Mouse (Mus musculus) thymus, adult 18-20 months (tissue): Measurements from ENCODE around the gene Kif26b.

ENCODE experiments used
- DNase-seq, 2 experiments: peaks; one replicate each; pipeline ENCODE4 v3.0.0; 2022; ENCODE audit warnings: mixed read lengths in 2 of 2

The Kif26b gene

DNA sequence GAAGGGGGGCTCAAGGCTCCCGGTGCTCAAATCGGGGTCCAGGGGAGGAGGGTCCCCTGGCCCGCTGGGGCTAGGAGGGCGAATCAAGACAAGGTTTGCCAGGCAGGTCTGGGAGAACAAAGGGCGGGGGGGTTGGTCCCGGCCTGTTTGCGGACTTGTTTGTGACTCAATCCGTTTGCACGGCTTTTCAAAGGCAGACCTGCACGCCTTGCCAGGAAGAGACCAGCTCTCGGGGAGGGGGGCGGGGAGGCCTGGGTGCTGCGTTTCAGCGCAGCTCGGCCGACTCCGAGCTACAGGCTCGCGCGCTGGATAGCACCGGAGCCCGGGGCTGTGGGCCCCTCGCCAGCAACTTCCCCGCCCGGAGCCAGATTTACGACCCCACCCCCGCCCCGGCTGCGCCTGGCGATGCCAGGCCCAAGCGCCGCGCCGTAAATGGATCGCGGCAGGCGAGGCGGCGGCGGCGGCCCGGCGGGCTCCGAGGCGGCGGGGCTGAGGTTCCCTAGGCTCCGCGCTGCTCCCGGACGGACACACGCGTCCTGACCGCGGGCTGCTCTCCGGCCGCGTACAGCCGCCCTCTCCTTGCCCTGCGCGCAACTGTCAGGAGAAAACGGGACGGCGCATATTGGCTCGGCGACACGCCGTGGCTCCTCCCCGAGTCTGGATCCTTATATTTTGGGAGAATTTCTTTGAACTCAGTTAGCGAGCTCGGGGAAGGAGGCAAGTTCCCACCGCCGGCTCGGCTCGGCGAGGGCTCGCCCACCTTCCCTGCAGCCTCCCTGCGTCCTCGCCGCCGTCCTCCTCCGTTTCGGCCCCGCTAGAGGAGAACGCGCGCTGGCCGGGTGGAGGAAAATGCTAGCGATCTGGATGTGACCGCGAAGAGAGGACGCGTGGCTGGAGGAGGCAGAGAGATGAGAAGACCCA lies at the start of gene Kif26b:
Gene Kif26b (plus strand): TSS at position 695 of the 921 bp plus-strand sequence.
- DNase-seq = peak in 1 of 2 experiments; percentile 15

DNA sequence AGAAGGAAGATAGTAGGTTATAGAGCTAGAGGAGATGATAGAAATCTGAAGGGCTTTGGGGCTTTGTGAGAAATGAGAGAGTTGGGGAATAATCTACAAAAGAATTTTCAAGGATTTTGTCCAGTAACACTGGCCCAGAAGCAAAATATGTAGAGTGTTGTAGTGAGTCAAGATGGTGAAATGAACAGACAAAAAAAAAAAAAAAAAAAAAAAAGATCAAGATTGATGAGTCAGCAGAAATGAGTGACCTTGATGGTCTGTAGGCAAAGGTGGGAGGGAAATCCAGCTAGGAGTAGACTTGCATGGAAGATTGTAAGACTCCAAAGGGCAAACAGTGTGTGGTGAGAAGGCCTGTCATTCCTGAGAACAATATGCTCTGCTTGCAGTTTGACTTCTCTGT lies 45.1 kb upstream of the Kif26b start:
- no peak for DNase-seq

DNA sequence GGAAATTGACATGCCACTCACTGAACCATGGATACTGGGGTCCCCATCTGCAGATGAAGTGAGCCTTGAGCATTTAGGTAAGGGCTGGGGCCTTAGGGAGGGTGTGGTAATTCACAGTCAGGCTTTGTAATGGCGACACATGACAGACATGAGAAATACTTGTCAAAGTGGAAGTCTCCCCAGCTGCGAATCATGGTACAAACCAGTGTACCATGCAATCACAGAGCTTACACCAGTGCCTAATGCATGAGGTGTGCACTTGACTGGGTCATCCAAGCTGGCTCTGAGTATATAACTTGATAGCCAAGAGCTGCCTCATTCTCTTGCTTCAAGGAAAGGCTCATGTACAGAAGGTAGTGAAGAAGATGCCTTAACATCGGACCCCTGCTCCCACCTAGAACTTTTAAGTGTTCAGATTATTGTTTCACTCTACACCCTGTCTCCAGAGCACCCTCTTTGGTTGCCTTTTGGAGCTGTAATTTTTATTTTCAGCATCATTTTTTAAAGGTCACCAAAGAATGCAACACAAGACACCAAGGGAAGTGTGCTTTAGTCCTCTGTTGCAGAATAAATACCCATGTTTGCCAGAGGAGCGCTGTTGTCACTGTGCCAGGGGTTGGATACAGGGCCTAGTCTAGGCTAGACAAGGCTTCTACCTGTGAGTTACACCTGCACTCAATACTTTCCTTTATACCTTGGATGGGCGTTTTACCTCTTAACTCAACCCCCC lies 43.6 kb upstream of the Kif26b start:
- no peak for DNase-seq

DNA sequence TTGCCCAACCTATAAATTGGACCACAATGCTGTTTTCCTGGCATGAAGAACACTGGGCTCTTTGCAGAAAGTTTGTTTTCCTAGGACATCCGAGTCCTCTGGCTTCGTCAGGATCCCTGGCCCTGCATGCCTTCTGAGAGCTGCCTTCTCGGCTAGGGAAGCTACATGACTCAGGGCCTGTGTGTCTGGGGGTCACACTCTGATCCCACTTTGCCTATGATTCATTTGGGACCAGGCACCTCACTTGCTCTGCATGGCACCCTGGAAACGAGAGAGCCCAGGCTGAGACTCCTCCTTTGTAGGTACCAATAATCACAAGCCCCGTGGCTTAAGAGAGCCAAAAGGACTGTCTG lies 43.1 kb upstream of the Kif26b start:
- DNase-seq = no peak

DNA sequence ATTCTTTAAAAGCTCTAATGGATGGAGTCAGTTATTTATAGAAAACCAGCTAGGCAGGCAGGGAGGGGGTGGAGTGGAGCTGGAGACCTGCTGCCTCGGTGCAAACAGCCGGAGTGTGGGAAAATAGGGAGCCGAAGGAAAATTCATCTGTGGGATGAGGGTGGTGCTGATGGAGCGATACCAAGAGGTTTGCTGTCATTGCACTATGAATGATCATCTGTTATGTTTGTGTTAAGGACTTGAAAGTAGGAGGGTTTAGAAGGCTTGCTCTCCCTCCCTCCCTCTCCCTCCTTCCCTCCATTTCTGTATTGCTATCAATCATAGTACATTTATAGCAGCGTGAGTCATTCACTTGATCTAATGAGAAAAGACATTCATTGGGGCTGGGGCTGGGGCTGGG lies 42.1 kb upstream of the Kif26b start:
- DNase-seq = no peak

DNA sequence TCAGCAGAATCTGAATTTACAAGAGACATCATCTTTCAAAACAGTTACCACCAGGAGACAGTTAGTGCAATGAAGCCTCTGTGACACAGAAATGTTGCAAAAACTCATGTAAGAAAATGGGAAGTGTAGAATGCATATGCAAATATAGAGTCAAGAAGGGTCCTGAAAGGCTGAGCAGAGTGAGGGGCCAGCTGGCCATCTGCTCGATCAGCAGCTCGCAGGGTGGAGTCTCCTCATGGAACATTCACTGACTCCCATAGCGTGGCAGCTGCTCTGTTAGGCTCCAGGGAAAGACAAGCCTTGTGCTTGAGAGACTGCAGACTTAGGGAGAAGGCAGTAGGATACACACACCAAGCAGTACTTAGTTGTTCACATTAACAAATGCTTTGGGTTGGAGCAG lies 39.8 kb upstream of the Kif26b start:
- DNase-seq = no peak

DNA sequence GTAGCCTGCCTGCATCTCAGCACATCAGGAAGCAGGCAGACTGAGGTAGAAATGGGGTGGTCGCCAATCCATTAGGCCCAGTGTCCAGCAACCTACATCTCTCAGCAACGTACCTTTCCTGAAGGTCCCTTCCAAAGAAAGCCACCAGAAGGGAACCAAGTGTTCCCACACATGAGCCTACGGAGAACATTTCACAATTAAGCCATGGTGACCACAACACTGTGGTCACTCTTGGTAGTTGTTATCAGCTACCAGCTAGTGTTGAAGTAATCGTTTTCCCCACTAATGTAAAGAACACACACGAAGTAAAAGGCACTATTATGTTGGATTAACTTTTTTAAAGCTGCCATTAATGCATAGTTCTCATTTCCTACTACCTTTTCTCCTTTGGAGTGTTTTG lies 37.2 kb upstream of the Kif26b start:
- no peak for DNase-seq

DNA sequence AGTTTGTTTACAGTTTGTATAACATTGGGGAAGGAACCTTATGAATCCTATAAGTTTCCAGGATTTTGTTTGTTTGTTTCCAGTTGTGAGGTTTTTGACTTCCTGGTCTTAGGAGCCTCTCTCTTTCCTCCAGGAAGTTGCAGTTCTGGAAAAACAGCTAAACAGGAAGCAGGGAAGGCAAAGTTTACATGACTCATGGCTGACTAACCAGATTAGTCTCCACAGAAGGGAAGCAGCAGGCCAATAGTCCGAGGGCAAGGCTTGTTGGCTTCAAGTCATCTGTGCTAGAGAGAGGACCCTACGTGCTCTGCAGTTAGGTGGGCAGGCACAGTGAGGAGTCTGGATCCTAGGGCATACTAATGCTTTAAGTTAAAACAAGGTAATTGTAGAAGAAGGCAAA lies 36.4 kb upstream of the Kif26b start:
- no peak for DNase-seq

DNA sequence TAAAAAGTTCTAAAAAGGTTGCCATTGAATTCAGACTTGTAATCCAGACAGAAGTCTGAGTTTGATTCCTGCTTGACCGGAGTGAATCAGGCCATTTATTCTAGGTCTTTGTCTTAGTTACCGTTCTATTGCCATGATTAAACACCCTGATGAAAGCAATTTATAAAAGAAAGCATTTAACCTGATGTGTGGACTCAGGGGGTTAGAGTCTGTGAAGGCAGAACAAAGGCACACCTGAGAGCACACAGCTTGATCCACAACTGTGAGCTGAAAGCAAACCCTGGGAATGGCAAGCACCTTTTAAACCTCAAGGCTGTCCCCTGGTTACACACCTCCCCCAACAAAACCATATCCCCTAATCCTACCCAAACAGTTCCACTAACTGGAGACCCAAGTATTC lies 32.7 kb upstream of the Kif26b start:
- DNase-seq = no peak

DNA sequence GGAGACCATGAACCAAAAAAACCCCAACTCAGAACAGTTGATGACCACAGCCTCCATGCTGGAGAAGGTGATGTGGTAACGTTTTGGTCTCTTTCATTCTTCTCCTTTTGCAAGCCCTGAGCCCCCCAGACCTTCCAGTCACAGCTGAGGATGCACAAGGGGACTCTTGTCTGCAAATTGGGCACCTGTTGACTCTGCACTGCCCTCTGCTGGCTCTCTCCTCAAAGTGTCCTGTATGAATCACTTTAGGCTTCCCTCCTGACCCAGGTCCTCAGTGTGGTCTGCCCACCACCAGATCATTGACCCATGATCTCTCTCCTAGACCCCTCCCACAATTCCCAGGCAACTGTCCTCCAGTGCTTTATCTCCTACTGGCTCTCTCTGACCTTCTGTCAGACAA lies 32.1 kb upstream of the Kif26b start:
- DNase-seq = peak; percentile 5 to 7

DNA sequence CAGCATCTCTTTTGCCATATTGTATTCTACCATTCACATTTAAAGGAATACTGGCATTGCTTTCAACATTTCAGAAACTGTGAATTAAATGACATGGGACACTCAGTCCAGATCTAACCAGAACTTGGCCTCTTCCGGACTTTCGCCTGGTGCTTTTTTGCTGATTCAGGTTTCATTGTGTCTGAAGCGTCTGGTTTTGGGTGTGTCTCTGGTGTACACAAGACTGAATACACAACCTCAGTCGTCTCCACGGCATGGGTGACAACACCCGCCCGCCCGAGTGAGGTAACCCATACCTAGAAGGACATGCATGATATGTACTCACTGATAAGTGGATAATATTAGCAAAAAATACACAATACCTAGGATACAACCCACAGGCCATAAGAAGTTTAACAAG lies 22.0 kb upstream of the Kif26b start:
- no peak for DNase-seq

DNA sequence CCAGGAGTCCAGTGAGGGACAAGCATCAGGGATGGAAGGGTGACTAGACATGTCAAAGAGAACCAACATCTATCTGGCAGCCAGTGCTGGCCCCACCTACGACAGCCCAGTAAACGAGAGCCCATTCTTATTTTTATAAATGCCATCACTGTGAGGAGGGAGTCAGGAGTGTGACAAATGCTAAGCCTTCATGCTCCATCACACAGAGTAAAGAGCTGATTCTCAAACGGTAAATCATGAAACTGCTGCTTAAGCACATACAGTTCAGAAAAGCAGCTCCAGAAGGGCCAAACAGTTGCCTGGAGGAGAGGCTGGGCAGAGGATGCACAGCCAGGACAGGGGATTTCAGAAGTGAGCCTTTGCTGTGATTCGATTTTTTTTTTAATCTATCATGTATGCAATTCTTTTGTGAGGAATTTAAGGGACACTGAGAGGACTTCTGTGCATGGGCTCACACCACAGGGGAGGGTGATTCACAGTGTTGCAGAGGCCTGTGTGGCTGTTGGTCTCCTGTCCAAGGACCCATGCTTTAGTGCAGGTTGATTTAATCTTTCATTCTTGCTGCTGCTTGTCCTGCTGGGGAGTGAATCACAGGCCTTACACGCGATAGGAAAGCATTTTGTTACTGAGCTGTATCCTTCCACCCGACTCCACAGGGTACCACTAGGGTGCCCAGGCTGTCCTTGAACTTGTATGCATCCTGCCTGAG lies 16.4 kb upstream of the Kif26b start:
- DNase-seq = no peak

DNA sequence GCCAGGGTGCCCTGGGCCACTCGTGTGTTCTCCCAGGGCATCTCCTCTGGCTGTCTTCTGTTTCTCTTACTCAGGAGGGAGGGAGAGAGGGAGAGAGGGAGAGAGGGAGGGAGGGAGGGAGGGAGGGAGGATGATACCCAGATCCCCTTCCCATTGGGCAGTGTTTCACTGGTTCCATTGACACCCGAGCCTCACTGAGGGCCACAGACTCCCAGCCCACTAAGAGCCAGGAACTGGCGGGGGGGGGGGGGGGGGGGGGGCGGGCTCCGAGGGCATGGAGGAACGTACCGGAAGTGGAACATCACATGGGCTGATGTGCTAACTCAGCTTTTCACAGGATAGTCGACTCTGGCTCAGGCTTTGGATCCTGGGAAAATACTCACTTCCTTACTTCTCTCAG lies 15.0 kb upstream of the Kif26b start:
- no peak for DNase-seq

DNA sequence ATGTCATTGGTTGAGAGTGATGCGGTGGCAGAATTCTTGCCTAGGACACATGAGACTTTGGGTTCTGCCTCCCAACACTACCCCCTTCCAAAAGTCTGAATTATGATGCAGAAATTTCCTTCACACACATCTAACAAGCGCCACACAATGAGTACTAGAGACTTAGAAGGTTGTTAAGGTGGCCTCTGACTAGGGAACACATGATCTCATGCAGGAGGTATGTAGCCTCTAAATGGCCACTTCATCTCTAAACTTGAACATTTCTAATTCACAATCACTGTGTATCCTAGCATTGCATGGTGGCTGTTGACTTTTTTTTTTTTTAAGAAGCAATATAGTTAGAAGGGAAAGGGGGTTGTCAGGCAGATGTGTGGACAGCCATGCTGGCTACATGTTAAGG lies 13.1 kb upstream of the Kif26b start:
- no peak for DNase-seq

DNA sequence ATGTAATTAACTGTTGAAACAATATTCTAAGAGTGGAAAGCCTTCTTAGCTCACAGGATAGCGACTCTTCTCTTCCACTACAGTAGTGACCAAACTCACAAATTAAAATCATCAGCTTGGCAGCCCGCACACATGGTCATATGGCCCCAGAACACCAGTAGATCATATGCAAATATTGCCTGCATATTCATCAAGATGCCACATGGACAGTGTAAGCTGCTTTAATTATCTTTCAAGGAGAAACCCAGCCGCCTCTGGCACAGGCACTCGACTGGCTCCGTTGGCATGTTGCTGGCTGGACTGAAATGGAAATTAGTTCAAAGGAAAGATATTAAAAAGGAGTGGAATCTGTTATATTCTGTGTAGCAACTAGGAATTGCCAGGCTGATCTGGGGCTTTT lies 6.5 kb upstream of the Kif26b start:
- DNase-seq = no peak

DNA sequence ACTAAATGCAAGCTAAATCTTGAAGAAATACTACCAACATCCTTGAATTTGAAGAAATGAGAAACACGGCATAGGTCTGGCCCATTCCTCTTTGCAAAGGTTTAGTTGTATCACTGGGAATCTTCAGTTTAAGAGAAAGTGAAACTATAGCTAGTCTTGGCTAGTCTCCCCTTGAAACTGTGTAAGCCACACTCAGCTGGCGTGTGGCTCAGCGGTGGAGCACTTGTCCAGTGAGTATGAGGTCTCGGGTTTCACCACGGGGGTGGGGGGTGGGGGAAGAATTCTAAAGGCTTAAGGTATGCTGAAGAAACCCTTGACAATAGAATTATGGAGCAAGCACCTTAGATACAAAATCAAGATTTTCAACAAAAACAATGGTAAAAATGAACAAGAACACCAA lies 5.8 kb upstream of the Kif26b start:
- no peak for DNase-seq

DNA sequence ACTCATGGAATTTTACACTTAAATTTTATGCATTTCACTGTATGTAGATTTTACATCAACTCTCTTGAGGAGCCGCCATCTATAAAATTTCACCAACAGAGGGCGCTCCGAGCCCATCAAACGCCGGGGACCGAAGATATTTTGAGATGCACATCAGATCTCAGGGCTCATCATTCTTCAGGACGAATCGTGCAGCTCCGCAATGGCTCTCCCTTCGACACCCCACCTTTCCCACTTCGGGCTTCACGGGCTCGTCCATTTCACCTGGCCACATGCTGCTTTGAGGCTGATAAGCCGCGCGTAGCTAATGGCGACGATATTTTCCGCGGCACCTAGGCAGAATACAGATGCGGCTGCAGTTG lies 1.8 kb upstream of the Kif26b start:
- peak in 1 of 2 experiments; percentile 31 for DNase-seq

DNA sequence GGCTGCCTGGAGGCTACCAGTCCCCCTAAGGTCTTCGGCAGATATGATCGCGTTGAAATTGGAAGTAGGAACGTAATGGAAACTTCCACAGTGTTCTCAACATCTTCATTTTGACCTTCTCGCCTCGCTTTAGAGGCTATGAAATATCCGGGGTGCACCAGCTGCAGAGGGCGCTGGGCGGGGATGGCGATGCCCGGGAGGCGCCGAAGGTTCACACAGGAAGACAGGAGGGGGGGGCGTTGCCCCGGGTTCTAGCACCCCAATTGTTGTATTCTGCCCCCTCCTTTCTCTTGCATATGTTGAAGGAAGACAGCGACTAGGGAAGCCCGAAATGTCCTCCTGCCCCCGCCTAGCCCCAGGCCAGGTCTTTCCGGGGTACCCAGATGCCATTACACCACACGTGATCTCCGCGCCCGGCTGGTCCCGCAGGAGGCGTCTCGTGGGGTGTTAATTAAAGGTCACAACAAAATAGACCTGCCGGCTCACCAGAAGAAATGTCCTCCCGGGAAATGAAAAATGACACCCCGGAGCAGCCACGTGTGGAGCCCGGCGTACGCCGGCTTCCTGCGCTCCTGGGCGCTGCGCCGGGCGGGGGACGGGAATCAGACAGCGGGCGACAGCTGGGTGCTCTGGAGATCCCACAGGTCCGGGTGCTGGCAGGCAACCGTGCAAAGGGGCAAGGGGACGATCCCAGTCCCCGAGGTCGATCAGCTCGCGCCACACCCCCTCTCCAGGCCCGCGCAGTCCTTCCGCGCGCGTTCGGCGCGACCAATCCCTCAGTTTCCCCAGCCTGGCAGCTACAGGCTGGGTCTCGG lies 1.2 kb upstream of the Kif26b start:
- peak; percentile 15 to 25 for DNase-seq

DNA sequence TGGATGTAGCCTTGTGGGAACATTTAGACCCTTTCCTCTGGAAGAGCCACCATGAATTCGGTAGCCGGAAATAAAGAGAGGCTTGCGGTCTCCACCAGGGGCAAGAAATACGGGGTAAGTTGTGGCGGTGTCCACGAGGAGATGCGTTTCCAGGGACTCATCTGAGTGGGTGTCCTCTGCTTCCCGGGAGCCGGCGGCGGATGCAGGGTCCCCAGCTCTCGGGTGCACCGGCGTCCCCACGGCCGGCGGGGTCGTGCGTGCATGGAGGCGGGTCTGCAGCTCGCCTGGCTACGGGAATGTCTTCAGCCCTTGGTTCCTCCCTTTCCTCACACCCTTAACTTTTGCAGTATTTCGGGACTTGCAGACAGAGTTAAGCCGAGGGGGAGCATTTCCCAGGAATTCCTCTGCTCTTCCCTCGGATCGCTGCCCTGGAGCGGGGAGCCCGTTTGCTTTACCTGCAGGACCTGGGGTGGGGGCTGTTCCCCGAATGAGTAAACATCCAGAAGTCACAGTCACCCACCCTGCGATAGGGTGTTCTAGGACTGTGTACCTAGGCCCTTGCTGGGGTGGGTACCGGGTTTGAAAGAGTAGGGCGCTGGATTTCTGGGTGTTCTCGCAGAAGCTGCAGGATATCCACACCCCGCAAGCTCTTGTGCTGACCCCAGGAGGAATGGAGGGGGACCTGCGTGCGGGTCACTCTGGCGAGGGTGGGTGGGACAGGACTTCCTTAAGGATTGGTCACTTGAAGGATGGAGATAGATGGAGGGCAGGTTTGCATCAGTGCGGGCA lies 781 bp downstream of the Kif26b start:
- no peak for DNase-seq

DNA sequence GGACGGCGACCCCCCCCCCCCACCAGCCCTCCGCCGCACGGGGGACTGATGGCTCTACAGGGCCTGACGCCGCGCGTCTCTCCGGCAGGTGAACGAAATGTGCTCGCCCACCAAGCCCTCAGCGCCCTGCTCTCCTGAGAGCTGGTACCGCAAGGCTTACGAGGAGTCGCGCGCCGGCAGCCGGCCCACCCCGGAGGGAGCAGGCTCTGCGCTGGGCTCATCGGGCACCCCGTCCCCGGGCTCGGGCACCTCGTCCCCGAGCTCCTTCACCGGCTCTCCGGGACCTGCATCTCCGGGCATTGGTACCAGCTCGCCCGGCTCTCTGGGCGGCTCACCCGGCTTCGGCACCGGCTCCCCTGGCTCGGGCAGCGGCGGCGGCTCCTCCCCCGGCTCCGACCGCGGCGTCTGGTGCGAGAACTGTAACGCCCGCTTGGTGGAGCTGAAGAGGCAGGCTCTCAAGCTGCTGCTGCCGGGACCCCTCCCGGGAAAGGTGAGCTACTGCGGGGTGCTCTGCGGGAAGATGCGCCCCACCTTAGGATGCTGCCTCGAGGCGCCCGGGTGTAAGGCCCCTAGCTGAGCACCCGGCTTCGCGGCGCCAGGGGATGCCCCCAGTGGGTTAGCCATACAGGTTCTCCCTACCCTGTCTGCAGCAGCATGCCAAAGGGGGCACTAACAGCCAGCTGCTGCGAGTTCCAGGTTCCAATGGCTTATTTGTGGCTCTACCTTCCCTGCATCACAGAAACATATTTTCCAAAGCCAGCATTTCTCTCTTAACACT lies 1.6 kb downstream of the Kif26b start:
- DNase-seq = peak; percentile 31 to 54

DNA sequence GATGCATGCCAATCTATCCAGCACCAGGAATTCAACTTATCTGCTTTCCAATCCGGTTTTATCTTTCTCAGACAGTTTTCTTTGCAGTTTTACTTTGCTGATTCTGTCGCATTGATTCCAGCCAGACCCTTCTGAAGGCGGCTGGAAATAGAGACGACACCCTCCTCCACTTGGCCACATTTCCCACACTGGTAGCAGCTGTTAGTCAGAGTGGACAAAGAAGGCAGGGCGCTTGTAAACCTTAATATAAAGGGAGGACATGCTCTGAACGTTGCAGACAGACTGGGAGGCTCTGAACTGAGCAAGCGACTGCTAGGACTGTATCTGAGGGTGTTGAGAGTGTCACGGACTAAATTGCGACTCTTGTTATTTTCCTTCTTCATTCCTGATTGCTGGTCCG lies 11.3 kb downstream of the Kif26b start:
- DNase-seq = no peak
